In the genomic region with DNA sequence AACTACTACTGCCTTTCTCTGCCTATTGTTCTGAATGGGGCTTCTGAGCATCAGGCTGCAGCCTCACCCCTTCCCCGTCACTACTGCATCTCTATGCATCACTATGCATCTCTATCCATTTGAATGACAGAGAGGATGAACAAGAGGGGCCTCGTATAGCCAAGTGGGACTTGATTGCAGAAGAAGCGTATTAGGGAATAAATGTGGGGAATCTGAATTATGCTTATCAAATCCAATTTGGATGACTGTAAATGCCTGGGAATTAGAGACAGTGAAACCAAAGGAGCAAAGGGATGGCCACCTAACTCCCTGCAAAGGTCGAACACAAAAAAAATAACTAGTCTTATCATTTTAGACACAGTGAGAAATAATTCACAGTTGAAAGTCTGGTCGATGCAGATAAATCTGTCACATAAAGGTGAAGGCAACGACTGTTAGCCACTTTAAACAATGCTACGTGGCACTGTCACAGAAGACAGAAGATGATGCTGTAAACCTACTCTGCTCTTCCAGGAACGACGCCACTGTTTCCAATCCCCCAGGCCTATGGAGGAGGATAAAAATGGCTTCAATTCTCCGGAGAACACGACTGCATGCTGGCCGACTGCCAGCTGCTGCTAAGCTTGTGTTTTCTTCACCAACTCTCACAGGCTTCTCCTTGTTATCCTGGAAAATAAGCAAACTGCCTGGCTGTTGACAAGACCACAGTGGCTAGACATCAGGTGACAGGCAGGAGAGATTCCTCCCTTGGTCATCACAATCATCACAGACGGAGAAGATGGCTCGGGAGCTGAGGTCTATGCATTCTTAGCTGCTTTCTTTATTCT, we compare ENCODE assay signal across 9 mouse cellular contexts.
DNase-seq lines count a peak whose midpoint lies in the region; ATAC-seq and TF ChIP-seq lines count a peak whose summit lies in the region.
"Had no signal": no experiment of that assay in that cellular context is flagged by ENCODE, and none has a peak within 500 bp of the region (broad histone marks: within the 10 kb centered on the region; RNA-seq: fewer than 3 reads in every experiment).

No protein-coding gene starts in this region.

- 28% methylated on average over 14 of the region's 14 CpGs for WGBS in heart, embryonic 13.5 days
- 39% methylated on average over 14 of the region's 14 CpGs for WGBS in embryonic facial prominence, embryonic 15.5 days

- peaks cover 14% of the 10 kb centered on the region for H3K4me1 ChIP-seq in heart, embryonic 13.5 days
- H3K4me1 ChIP-seq in embryonic facial prominence, embryonic 15.5 days, result peaks cover 9% of the 10 kb centered on the region; the same call in 1 of the 2 replicates
- H3K4me1 ChIP-seq: liver, embryonic 15.5 days had no signal

- ATAC-seq in heart, embryonic 13.5 days (ENCODE audit: extremely low read depth, insufficient number of reproducible peaks, low FRiP score, low TSS enrichment), result no peak
- no peak for ATAC-seq in embryonic facial prominence, embryonic 15.5 days (ENCODE audit: insufficient number of reproducible peaks, low FRiP score, low TSS enrichment, low read depth)

- H3K4me2 ChIP-seq in heart, embryonic 13.5 days, result peak overlapping the region; percentile 65
- peak overlapping the region; percentile 6; the same call in 1 of the 2 replicates for H3K4me2 ChIP-seq in embryonic facial prominence, embryonic 15.5 days (replicated peaks)
- H3K4me2 ChIP-seq: liver, embryonic 15.5 days had no signal

- no peak for TF ChIP-seq CTCF in left cerebral cortex, adult 2 months (IDR thresholded peaks at IDR 0.05)

- peak overlapping the region; percentile 19; the same call in 1 of the 2 replicates for H3K9ac ChIP-seq in heart, embryonic 13.5 days
- no peak overlapping the region for H3K9ac ChIP-seq in embryonic facial prominence, embryonic 15.5 days
- H3K9ac ChIP-seq: liver, embryonic 15.5 days had no signal

- intact Hi-C loops in left cerebral cortex, adult 2 months (cut with DNase I), result no loop called here

- peak overlapping the region; percentile 27 for H3K4me3 ChIP-seq in heart, embryonic 13.5 days
- H3K4me3 ChIP-seq in embryonic facial prominence, embryonic 15.5 days (replicated peaks), result no peak overlapping the region
- no peak overlapping the region for H3K4me3 ChIP-seq in left cerebral cortex, adult 2 months
- H3K4me3 ChIP-seq: liver, embryonic 15.5 days had no signal

- no peak overlapping the region for H3K27ac ChIP-seq in heart, embryonic 13.5 days (replicated peaks)
- no peak overlapping the region for H3K27ac ChIP-seq in embryonic facial prominence, embryonic 15.5 days (replicated peaks)
- peak overlapping the region; percentile 36; the same call in 1 of the 2 replicates for H3K27ac ChIP-seq in left cerebral cortex, adult 2 months
- H3K27ac ChIP-seq: liver, embryonic 15.5 days had no signal

- DNase-seq in heart, adult 8-10 months (ENCODE audit: low spot score), result no peak
- peak; percentile 18 for DNase-seq in MEL-GATA-1-ER (ENCODE audit: extremely low read depth, low read depth)
- peak; percentile 41 to 45 for DNase-seq in left cerebral cortex, adult 2 months (ENCODE audit: extremely low spot score in 1 of 2, low spot score in 2 of 2)
- DNase-seq in right cerebral cortex, postnatal 4 days, result peak; percentile 68
- no peak for DNase-seq in thymus, postnatal 36 days
- no peak for DNase-seq in natural killer cell, adult 2 months (ENCODE audit: low spot score in 2 of 2)

- 0 out of 2 replicates have a peak, but pooled peaks cover 2% of the 10 kb centered on the region for H3K27me3 ChIP-seq in heart, embryonic 13.5 days (replicated peaks)
- no peaks in the 10 kb centered on the region for H3K27me3 ChIP-seq in embryonic facial prominence, embryonic 15.5 days
- H3K27me3 ChIP-seq: liver, embryonic 15.5 days had no signal

- peaks cover 2% of the 10 kb centered on the region; the same call in 1 of the 2 replicates for H3K9me3 ChIP-seq in heart, embryonic 13.5 days
- no peaks in the 10 kb centered on the region for H3K9me3 ChIP-seq in embryonic facial prominence, embryonic 15.5 days (replicated peaks)
- H3K9me3 ChIP-seq: liver, embryonic 15.5 days had no signal

- H3K36me3 ChIP-seq in heart, embryonic 13.5 days, result no peaks in the 10 kb centered on the region
- H3K36me3 ChIP-seq in embryonic facial prominence, embryonic 15.5 days, result no peaks in the 10 kb centered on the region
- H3K36me3 ChIP-seq: liver, embryonic 15.5 days had no signal

Comparison
In these comparisons a context has a peak if more than half of its experiments do, and no peak if none do; other contexts are left out.
1. DNase-seq: peak in MEL-GATA-1-ER (single experiment), left cerebral cortex, adult 2 months (2 of 2) and right cerebral cortex, postnatal 4 days (single experiment); none in heart, adult 8-10 months (single experiment), thymus, postnatal 36 days (0 of 2) and natural killer cell, adult 2 months (0 of 2).